Mouse (Mus musculus) embryonic facial prominence, embryonic 14.5 days (tissue): ENCODE data around the gene Acsl6. TPM values are rescaled to one million over a fixed set of nuclear protein-coding genes. Genes with fewer than 3 reads are reported as not detected.
"Not testable (repeated sequence)": the region's sequence is repeated elsewhere in the genome, so short reads cannot be mapped to it uniquely, and the experiment has no call there.

Source experiments
- ATAC-seq: fragments of 200-750 bp; cut with Nextera tagmentation; 2 replicates; pipeline ENCODE4 v1.8.0; 2017; ENCODE audit warnings: low read depth, moderate number of reproducible peaks, moderate TSS enrichment
- DNase-seq: peaks from one replicate; pipeline ENCODE4 v3.0.0-alpha.2; 2015; ENCODE audit warnings: low spot score
- H3K27ac ChIP-seq: fragments of 300-500 bp; sonication (generic); replicated peaks from 2 replicates; pipeline ENCODE4 v1.5.1; 2014; ENCODE audit warnings: low read depth, mild to moderate bottlenecking, low read length, moderate library complexity
- H3K27me3 ChIP-seq: fragments of 300-500 bp; sonication (generic); replicated peaks from 2 replicates; pipeline ENCODE4 v1.6.1; 2014; ENCODE audit warnings: low read length; ENCODE audit not compliant: control insufficient read depth, insufficient read depth
- H3K36me3 ChIP-seq: fragments of 300-500 bp; sonication (generic); 2 replicates; pipeline ENCODE4 v1.6.1; 2014; ENCODE audit warnings: low read length, mixed read lengths; ENCODE audit not compliant: control insufficient read depth, insufficient read depth
- H3K4me1 ChIP-seq: fragments of 300-500 bp; sonication (generic); 2 replicates; pipeline ENCODE4 v1.6.1; 2014; ENCODE audit warnings: antibody characterized with exemption, low read length; ENCODE audit not compliant: control insufficient read depth, insufficient read depth
- H3K4me2 ChIP-seq: fragments of 300-500 bp; sonication (generic); 2 replicates; pipeline ENCODE4 v1.6.1; 2014; ENCODE audit warnings: low read depth, mild to moderate bottlenecking, low read length, moderate library complexity, mixed read lengths
- H3K4me3 ChIP-seq: fragments of 300-500 bp; sonication (generic); 2 replicates; pipeline ENCODE4 v1.5.1; 2014; ENCODE audit warnings: low read depth, mild to moderate bottlenecking, low read length
- H3K9ac ChIP-seq: fragments of 300-500 bp; sonication (generic); 2 replicates; pipeline ENCODE4 v1.6.1; 2014; ENCODE audit warnings: low read depth, mild to moderate bottlenecking, low read length, moderate library complexity, mixed read lengths
- H3K9me3 ChIP-seq: fragments of 300-500 bp; sonication (generic); 2 replicates; pipeline ENCODE4 v1.6.1; 2016; ENCODE audit warnings: low read length; ENCODE audit not compliant: control insufficient read depth
- WGBS: fragments of 180-500 bp; shearing (Covaris S2); extraction: QIAGEN DNeasy Blood & Tissue Kit; methylation state at CpG from one replicate; pipeline ENCODE4 v1.1.7; 2014; 5-methylcytosine and 5-hydroxymethylcytosine counted together
- polyA plus RNA-seq: library from polyadenylated mRNA; unstranded; fragments of >200 nt; fragmentation: Nextera tagmentation; extraction: Ambion mirVana; gene quantifications from 2 replicates; pipeline ENCODE4 v1.2.1, GENCODE M21; 2014

Acsl6 gene
- polyA plus RNA-seq, 1 experiment from 2014 or later = 2.3 TPM

GRCm38 (mm10) chr11:54287821-54288453 lies 15.7 kb upstream of the Acsl6 start:
- no peak overlapping the region for H3K9ac ChIP-seq
- 79% methylated on average over 8 of the region's 8 CpGs for WGBS

GRCm38 (mm10) chr11:54292163-54292562 lies 11.4 kb upstream of the Acsl6 start:
- no peak overlapping the region for H3K4me2 ChIP-seq
- 84% methylated on average over 2 of the region's 2 CpGs for WGBS
- H3K9ac ChIP-seq = no peak overlapping the region
- no peaks in the 10 kb centered on the region for H3K36me3 ChIP-seq
- H3K27me3 ChIP-seq = no peaks in the 10 kb centered on the region
- no peaks in the 10 kb centered on the region for H3K9me3 ChIP-seq
- no peak overlapping the region for H3K4me3 ChIP-seq
- no peaks in the 10 kb centered on the region for H3K4me1 ChIP-seq
- H3K27ac ChIP-seq = no peak overlapping the region
- ATAC-seq (no peak), DNase-seq (no peak)

More at GRCm38 (mm10) chr11:54287821-54288453, 15.7 kb upstream of the Acsl6 start:
- Histone ChIP-seq H3K27ac (no peak overlapping the region), H3K27me3 (no peaks in the 10 kb centered on the region), H3K4me2 (no peak overlapping the region), H3K4me1 (no peaks in the 10 kb centered on the region), H3K4me3 (no peak overlapping the region), H3K36me3 (no peaks in the 10 kb centered on the region), H3K9me3 (no peaks in the 10 kb centered on the region)
- ATAC-seq (no peak), DNase-seq (no peak)

GRCm38 (mm10) chr11:54293980-54294807 lies 9.4 kb upstream of the Acsl6 start:
- Histone ChIP-seq H3K36me3 (no peaks in the 10 kb centered on the region), H3K9me3 (peaks cover 4% of the 10 kb centered on the region; the same call in 1 of the 2 replicates), H3K4me1 (no peaks in the 10 kb centered on the region), H3K27ac (no peak overlapping the region), H3K27me3 (no peaks in the 10 kb centered on the region), H3K4me3 (no peak overlapping the region), H3K9ac (no peak overlapping the region), H3K4me2 (no peak overlapping the region)
- no peak for DNase-seq
- WGBS = 68% methylated on average over 12 of the region's 12 CpGs
- ATAC-seq = no peak

GRCm38 (mm10) chr11:54295971-54296370 lies 7.6 kb upstream of the Acsl6 start:
- Histone ChIP-seq H3K4me3 (no peak overlapping the region), H3K9me3 (peaks cover 4% of the 10 kb centered on the region; the same call in 1 of the 2 replicates), H3K4me2 (no peak overlapping the region), H3K27ac (no peak overlapping the region), H3K9ac (no peak overlapping the region), H3K4me1 (no peaks in the 10 kb centered on the region), H3K27me3 (no peaks in the 10 kb centered on the region), H3K36me3 (no peaks in the 10 kb centered on the region)
- no peak for DNase-seq
- ATAC-seq = no peak
- 87% methylated on average over 4 of the region's 4 CpGs for WGBS

DNA sequence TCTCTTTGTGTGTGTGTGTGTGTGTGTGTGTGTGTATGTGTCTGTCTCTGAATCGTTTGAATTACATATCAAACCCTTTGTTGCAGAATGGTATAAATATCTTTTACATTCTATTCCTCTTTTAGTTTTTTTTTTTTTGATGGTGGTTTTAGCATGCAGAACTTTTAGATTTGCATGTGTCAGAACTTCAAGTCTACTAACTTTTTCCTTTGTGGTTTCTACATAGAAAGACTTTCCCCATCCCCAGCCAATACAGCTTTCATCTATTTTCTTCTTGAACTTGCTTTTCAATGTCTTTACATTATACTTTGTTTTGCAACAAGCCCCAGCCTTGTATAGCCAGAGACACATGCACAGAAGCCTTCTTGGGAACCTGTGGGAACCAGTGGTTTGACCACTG lies 6.9 kb upstream of the Acsl6 start:
- Histone ChIP-seq H3K4me1 (no peaks in the 10 kb centered on the region), H3K36me3 (no peaks in the 10 kb centered on the region), H3K4me2 (no peak overlapping the region), H3K4me3 (no peak overlapping the region), H3K9ac (no peak overlapping the region), H3K9me3 (peaks cover 4% of the 10 kb centered on the region; the same call in 1 of the 2 replicates), H3K27me3 (no peaks in the 10 kb centered on the region), H3K27ac (no peak overlapping the region)
- ATAC-seq (no peak), DNase-seq (no peak)
- 95% methylated on average over 1 of the region's 1 CpGs for WGBS

DNA sequence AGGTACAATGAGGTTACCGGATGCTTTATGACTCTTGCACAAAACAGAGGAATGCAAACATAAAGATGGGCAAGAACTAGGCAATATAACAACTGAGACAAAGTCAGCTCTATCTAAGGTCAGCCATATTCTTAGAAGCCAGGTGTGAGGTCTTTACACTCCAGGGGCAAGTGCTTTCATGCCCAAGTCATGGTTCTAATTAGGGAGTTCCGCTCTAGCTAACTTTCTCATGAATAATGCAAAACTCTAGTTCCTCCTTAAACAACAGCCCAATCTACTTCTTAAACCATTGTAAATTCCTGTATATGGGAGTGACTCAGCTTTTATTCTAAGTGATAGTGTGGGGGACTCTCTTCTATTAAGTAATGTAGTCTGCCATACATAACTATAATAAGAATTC lies 6.1 kb upstream of the Acsl6 start:
- not testable (repeated sequence) for DNase-seq, H3K4me3 ChIP-seq, H3K36me3 ChIP-seq, H3K4me2 ChIP-seq, H3K4me1 ChIP-seq, H3K27me3 ChIP-seq, H3K9ac ChIP-seq, H3K9me3 ChIP-seq, H3K27ac ChIP-seq, ATAC-seq
- WGBS = 78% methylated on average over 2 of the region's 2 CpGs

DNA sequence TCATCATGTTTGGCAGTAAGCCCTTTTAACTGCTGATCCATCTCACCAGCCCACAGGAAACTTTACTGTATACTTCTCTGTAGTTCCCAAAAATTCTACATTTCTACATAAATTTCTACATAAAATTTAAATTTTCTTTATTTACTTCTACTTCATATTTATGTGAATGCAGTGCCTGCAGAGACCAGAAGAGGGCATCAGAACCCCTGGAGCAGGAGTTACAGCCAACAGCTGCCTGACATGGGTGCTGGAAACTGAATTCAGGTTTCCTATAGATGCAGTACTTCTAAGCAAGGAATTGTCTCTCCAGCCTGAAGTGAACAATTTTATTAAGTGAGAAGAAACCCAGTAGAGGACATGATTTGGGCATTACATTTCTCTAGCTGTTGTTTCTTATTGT lies 4.8 kb upstream of the Acsl6 start:
- no peaks in the 10 kb centered on the region for H3K4me1 ChIP-seq
- DNase-seq = no peak
- peaks cover 4% of the 10 kb centered on the region; the same call in 1 of the 2 replicates for H3K9me3 ChIP-seq
- peaks cover 6% of the 10 kb centered on the region; the same call in 1 of the 2 replicates for H3K27me3 ChIP-seq
- H3K27ac ChIP-seq = no peak overlapping the region
- no peaks in the 10 kb centered on the region for H3K36me3 ChIP-seq
- no peak overlapping the region for H3K4me3 ChIP-seq
- H3K9ac ChIP-seq = no peak overlapping the region
- no peak for ATAC-seq
- no peak overlapping the region for H3K4me2 ChIP-seq

GRCm38 (mm10) chr11:54301994-54302393 lies 1.6 kb upstream of the Acsl6 start:
- ATAC-seq (no peak), DNase-seq (no peak)
- peaks cover 4% of the 10 kb centered on the region; the same call in 1 of the 2 replicates for H3K9me3 ChIP-seq
- H3K27me3 ChIP-seq = peaks cover 15% of the 10 kb centered on the region; the same call in 1 of the 2 replicates
- H3K36me3 ChIP-seq = no peaks in the 10 kb centered on the region
- no peaks in the 10 kb centered on the region for H3K4me1 ChIP-seq
- H3K9ac ChIP-seq = no peak overlapping the region
- no peak overlapping the region for H3K27ac ChIP-seq
- no peak overlapping the region for H3K4me3 ChIP-seq
- no peak overlapping the region for H3K4me2 ChIP-seq
- 86% methylated on average over 8 of the region's 8 CpGs for WGBS
